Mouse (Mus musculus) CH12.LX (cell line): ENCODE data around the gene Crtc3. TPM values are rescaled to one million over a fixed set of nuclear protein-coding genes. Genes with fewer than 3 reads are reported as not detected.

ENCODE experiments used
- DNase-seq: peaks from one replicate; pipeline ENCODE4 v3.0.0-alpha.2; 2013; ENCODE audit errors: extremely low read depth
- H3K27ac ChIP-seq: 2 replicates; pipeline ENCODE4 v1.5.1; 2012; ENCODE audit warnings: low read depth, mild to moderate bottlenecking, control low read depth, moderate library complexity; ENCODE audit not compliant: insufficient read depth
- H3K27me3 ChIP-seq: replicated peaks from 2 replicates; pipeline ENCODE3; 2012; ENCODE audit warnings: inconsistent platforms
- H3K36me3 ChIP-seq, 2 experiments: replicated peaks in 1 of 2; 2 replicates each; pipeline versions ENCODE3 to v1.6.1; 2012; ENCODE audit warnings: inconsistent platforms in 1 of 2, low read length in 1 of 2, mild to moderate bottlenecking in 1 of 2, mixed read lengths in 1 of 2, moderate library complexity in 1 of 2; ENCODE audit not compliant: control insufficient read depth in 1 of 2, insufficient read depth in 1 of 2
- H3K4me1 ChIP-seq, 2 experiments: 2 replicates each; pipeline ENCODE4 v1.6.1; 2012; ENCODE audit warnings: inconsistent platforms in 1 of 2, moderate library complexity in 1 of 2; ENCODE audit not compliant: insufficient read depth in 2 of 2, control insufficient read depth in 1 of 2
- H3K4me2 ChIP-seq: 2 replicates; pipeline ENCODE4 v1.6.1; 2012; ENCODE audit warnings: low read depth, mild to moderate bottlenecking, control low read depth; ENCODE audit not compliant: poor library complexity, insufficient read depth, severe bottlenecking
- H3K4me3 ChIP-seq, 3 experiments: fragments of 150-350 bp in 1 of 3; sonication (generic) in 1 of 3; replicated peaks in 1 of 3; 2 replicates each; pipeline versions ENCODE3 to v1.5.1; 2011 to 2012; ENCODE audit warnings: low read depth in 2 of 3, low read length in 2 of 3, mild to moderate bottlenecking in 2 of 3, moderate library complexity in 2 of 3, control low read depth in 1 of 3, improper control_type of control experiment in 1 of 3, inconsistent platforms in 1 of 3, mixed read lengths in 1 of 3; ENCODE audit not compliant: poor library complexity in 1 of 3
- H3K79me2 ChIP-seq: replicated peaks from 2 replicates; pipeline ENCODE4 v1.6.1; 2012; ENCODE audit warnings: mild to moderate bottlenecking, moderate library complexity; ENCODE audit not compliant: control insufficient read depth, poor library complexity, insufficient read depth, severe bottlenecking; ENCODE audit errors: extremely low read depth
- H3K9ac ChIP-seq: 2 replicates; pipeline ENCODE4 v1.6.1; 2012; ENCODE audit warnings: low read depth, mild to moderate bottlenecking, control low read depth, moderate library complexity; ENCODE audit not compliant: insufficient read depth
- H3K9me3 ChIP-seq: replicated peaks from 2 replicates; pipeline ENCODE3; 2012; ENCODE audit warnings: low read length, inconsistent platforms, mixed read lengths
- CTCF ChIP-seq, 2 experiments: IDR thresholded peaks in 1 of 2; conservative IDR thresholded peaks in 1 of 2; 2 replicates each; pipeline ENCODE4 v1.5.1; 2011 to 2012; ENCODE audit warnings: low read depth in 2 of 2, low read length in 2 of 2, improper control_type of control experiment in 1 of 2, inconsistent platforms in 1 of 2, mild to moderate bottlenecking in 1 of 2, moderate library complexity in 1 of 2
- E2F4 ChIP-seq: IDR thresholded peaks from 2 replicates; pipeline ENCODE4 v1.6.1; 2011; ENCODE audit warnings: low read depth, low read length, improper control_type of control experiment; ENCODE audit not compliant: insufficient replicate concordance
- ELF1 ChIP-seq: IDR thresholded peaks from 2 replicates; pipeline ENCODE4 v1.6.1; 2014; ENCODE audit warnings: low read depth, mild to moderate bottlenecking, inconsistent platforms, low read length, improper control_type of control experiment
- GABPA ChIP-seq: IDR thresholded peaks from 2 replicates; pipeline ENCODE4 v1.6.1; 2012; ENCODE audit warnings: low read depth, low read length, improper control_type of control experiment, inconsistent platforms; ENCODE audit not compliant: insufficient replicate concordance
- MEF2A ChIP-seq: IDR thresholded peaks from 2 replicates; pipeline ENCODE4 v1.6.1; 2014; ENCODE audit warnings: low read depth, mild to moderate bottlenecking, inconsistent platforms, low read length, improper control_type of control experiment, borderline replicate concordance
- MYC ChIP-seq: IDR thresholded peaks from 2 replicates; pipeline ENCODE4 v1.6.1; 2011; ENCODE audit warnings: low read depth, mild to moderate bottlenecking, improper control_type of control experiment, low read length
- NELFE ChIP-seq: IDR thresholded peaks from 2 replicates; pipeline ENCODE4 v1.6.1; 2011; ENCODE audit warnings: low read depth, low read length, improper control_type of control experiment
- NRF1 ChIP-seq: IDR thresholded peaks from 2 replicates; pipeline ENCODE4 v1.6.1; 2014; ENCODE audit warnings: low read depth, mild to moderate bottlenecking, inconsistent platforms, low read length, improper control_type of control experiment, moderate library complexity
- PAX5 ChIP-seq: IDR thresholded peaks from 2 replicates; pipeline ENCODE4 v1.6.1; 2012; ENCODE audit warnings: low read length, inconsistent platforms, mixed read lengths
- RCOR1 ChIP-seq: conservative IDR thresholded peaks from 2 replicates; pipeline ENCODE4 v1.6.1; 2012; ENCODE audit warnings: low read depth, mild to moderate bottlenecking, inconsistent platforms, low read length, improper control_type of control experiment
- SIN3A ChIP-seq: IDR thresholded peaks from 2 replicates; pipeline ENCODE4 v1.6.1; 2012; ENCODE audit warnings: low read length, improper control_type of control experiment, inconsistent platforms
- SMC3 ChIP-seq: IDR thresholded peaks from 2 replicates; pipeline ENCODE4 v1.6.1; 2011; ENCODE audit warnings: low read depth, low read length, improper control_type of control experiment
- USF2 ChIP-seq: conservative IDR thresholded peaks from 2 replicates; pipeline ENCODE4 v1.6.1; 2011; ENCODE audit warnings: low read depth, low read length, improper control_type of control experiment
- ZC3H11A ChIP-seq: IDR thresholded peaks from 2 replicates; pipeline ENCODE4 v1.6.1; 2012; ENCODE audit warnings: low read depth, mild to moderate bottlenecking, inconsistent platforms, low read length, improper control_type of control experiment
- ZKSCAN1 ChIP-seq: IDR thresholded peaks from 2 replicates; pipeline ENCODE4 v1.6.1; 2012; ENCODE audit warnings: low read depth, inconsistent platforms, low read length, improper control_type of control experiment, borderline replicate concordance
- dilution Hi-C: fragments of 300-500 bp; cut with MboI; formaldehyde crosslinking; loops from 2 replicates; pipeline ENCODE4 v1.14.3; 2020; ENCODE audit warnings: low sequenced_read_pairs; ENCODE audit not compliant: extremely low pct_unique_long_range_greater_than_20kb, extremely low pct_ligation_motif_present
- in situ Hi-C: fragments of 300-500 bp; cut with MboI; formaldehyde crosslinking; loops from 3 replicates; pipeline ENCODE4 v1.14.3; 2019; ENCODE audit warnings: low sequenced_read_pairs, low pct_ligation_motif_present, low pct_unique_long_range_greater_than_20kb, mixed read lengths
- polyA plus RNA-seq: library from polyadenylated mRNA; unstranded; fragments of >175 nt; gene quantifications from 2 replicates; pipeline ENCODE4 v1.2.1, GENCODE M21; 2012; ENCODE audit warnings: low read depth; ENCODE audit not compliant: insufficient read length
- total RNA-seq, 2 experiments: library from RNA; depleted of rRNA; stranded (reverse); fragments of 300-350 nt in 1 of 2; fragments of >200 nt in 1 of 2; gene quantifications; 2 replicates each; pipeline ENCODE4 v1.2.3; 2012 to 2014

The Crtc3 gene
- total and polyA plus RNA-seq, 3 experiments = 1.2 to 9.1 (median 4.4) TPM

- H3K27ac ChIP-seq = no peak overlapping the region
- no peak for DNase-seq
- in situ Hi-C loops = no loop called here
- H3K4me3 ChIP-seq = no peak overlapping the region
- H3K9me3 ChIP-seq = no peaks in the 10 kb centered on the region
- no peak overlapping the region for H3K4me2 ChIP-seq
- dilution Hi-C loops = no loop called here
- H3K9ac ChIP-seq = no peak overlapping the region
- TF ChIP-seq ZC3H11A (no peak), CTCF (conservative IDR thresholded peaks at IDR 0.05 in 1 of 2, IDR thresholded peaks at IDR 0.05 in 1 of 2; ENCODE audit: low read depth in 2 of 2, low read length in 2 of 2) (no peak), SIN3A (no peak), ZKSCAN1 (no peak), SMC3 (no peak), ELF1 (no peak), USF2 (no peak), MEF2A (no peak), GABPA (no peak), E2F4 (no peak), MYC (no peak), PAX5 (no peak), NELFE (no peak), NRF1 (no peak)
- H3K36me3 ChIP-seq = peaks cover 0 to 3% of the 10 kb centered on the region in 2 experiments
- no peaks in the 10 kb centered on the region for H3K27me3 ChIP-seq
- 0 out of 2 replicates have a peak, but pooled peaks cover 2% of the 10 kb centered on the region for H3K79me2 ChIP-seq
- H3K4me1 ChIP-seq = peaks cover 20 to 50% of the 10 kb centered on the region in 2 experiments
Measured at GRCm38 (mm10) chr7:80646093-80647025, 42.3 kb downstream of the Crtc3 start.

- no peak overlapping the region for H3K4me3 ChIP-seq
- no peak overlapping the region for H3K9ac ChIP-seq
- H3K27me3 ChIP-seq = no peaks in the 10 kb centered on the region
- no peak for TF ChIP-seq RCOR1
- no peak for TF ChIP-seq ZC3H11A
- peak; percentile 72 for TF ChIP-seq MEF2A
- TF ChIP-seq, all 38 proteins: peak for 1
- in situ Hi-C loops = loop anchor here (5.0 kb wide), 1 partner anchor 34 kb away; no protein-coding TSS in a partner anchor
- Histone ChIP-seq H3K36me3 (no peaks in the 10 kb centered on the region), H3K9me3 (no peaks in the 10 kb centered on the region), H3K4me2 (no peak overlapping the region), H3K27ac (no peak overlapping the region), H3K79me2 (0 out of 2 replicates have a peak, but pooled peaks cover 2% of the 10 kb centered on the region), H3K4me1 (peaks cover 24 to 66% of the 10 kb centered on the region in 2 experiments)
- no peak for DNase-seq
- dilution Hi-C loops = no loop called here
Measured at GRCm38 (mm10) chr7:80642976-80643666, 45.6 kb downstream of the Crtc3 start.
